In the genomic region with DNA sequence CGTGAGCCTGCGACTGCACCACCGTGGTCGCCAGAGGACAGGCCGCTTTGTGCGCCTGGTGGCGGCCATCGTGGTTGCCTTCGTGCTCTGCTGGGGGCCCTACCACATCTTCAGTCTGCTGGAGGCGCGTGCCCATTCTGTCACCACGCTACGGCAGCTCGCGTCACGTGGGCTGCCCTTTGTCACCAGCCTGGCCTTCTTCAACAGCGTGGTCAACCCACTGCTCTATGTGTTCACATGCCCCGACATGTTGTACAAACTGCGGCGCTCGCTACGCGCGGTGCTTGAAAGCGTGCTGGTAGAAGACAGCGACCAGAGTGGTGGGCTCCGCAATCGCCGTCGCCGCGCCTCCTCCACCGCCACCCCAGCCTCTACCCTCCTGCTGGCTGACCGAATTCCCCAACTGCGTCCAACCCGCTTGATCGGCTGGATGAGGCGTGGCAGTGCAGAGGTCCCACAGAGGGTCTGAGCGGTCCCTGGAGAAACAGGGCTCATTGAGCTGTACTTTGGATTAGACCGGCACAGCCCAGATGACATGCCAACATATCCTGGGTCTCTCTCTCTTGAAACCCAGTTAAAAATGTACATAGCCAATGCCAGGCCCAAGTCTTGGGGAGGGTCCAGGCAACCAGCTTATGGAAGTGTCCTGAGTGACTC, we compare ENCODE assay signal across 9 mouse cellular contexts. TPM values are rescaled to one million over a fixed set of nuclear protein-coding genes. Genes with fewer than 3 reads are reported as not detected.
DNase-seq lines count a peak whose midpoint lies in the region; ATAC-seq lines count a peak whose summit lies in the region.
"Had no signal": no experiment of that assay in that cellular context is flagged by ENCODE, and none has a peak within 500 bp of the region (broad histone marks: within the 10 kb centered on the region; RNA-seq: fewer than 3 reads in every experiment).

No protein-coding gene starts in this region.

- no peak overlapping the region for H3K27ac ChIP-seq in brown adipose tissue, adult 24 weeks (replicated peaks; ENCODE audit: low read depth, low read length)
- H3K27ac ChIP-seq in liver, embryonic 13.5 days, result no peak overlapping the region
- H3K27ac ChIP-seq in stomach, embryonic 14.5 days (ENCODE audit: low read length), result no peak overlapping the region

- intact Hi-C loops in left cerebral cortex, postnatal 4 days (cut with DNase I), result no loop called here

- H3K36me3 ChIP-seq in liver, embryonic 13.5 days, result peaks cover 43% of the 10 kb centered on the region
- peaks cover 24% of the 10 kb centered on the region for H3K36me3 ChIP-seq in stomach, embryonic 14.5 days (ENCODE audit: control insufficient read depth, insufficient read depth, low read length)

- 8% methylated on average over 40 of the region's 40 CpGs for WGBS in liver, embryonic 13.5 days (ENCODE audit: insufficient replicate concordance)
- WGBS in stomach, embryonic 14.5 days, result 3% methylated on average over 40 of the region's 40 CpGs

- H3K4me3 ChIP-seq in brown adipose tissue, adult 24 weeks (ENCODE audit: insufficient read depth, low read depth, low read length), result peak overlapping the region; percentile 33
- H3K4me3 ChIP-seq in liver, embryonic 13.5 days (replicated peaks), result peak overlapping the region; percentile 47
- H3K4me3 ChIP-seq in stomach, embryonic 14.5 days (ENCODE audit: low read depth, low read length), result peak overlapping the region; percentile 29

- no peaks in the 10 kb centered on the region for H3K9me3 ChIP-seq in liver, embryonic 13.5 days (replicated peaks)
- H3K9me3 ChIP-seq in stomach, embryonic 14.5 days (ENCODE audit: control insufficient read depth, low read depth, low read length), result no peaks in the 10 kb centered on the region

- no peaks in the 10 kb centered on the region for H3K27me3 ChIP-seq in liver, embryonic 13.5 days
- no peaks in the 10 kb centered on the region for H3K27me3 ChIP-seq in stomach, embryonic 14.5 days (ENCODE audit: control insufficient read depth, insufficient read depth, low read length)

- no peaks in the 10 kb centered on the region for H3K4me1 ChIP-seq in brown adipose tissue, adult 24 weeks (ENCODE audit: control insufficient read depth, insufficient read depth, insufficient read length, low read length)
- H3K4me1 ChIP-seq in liver, embryonic 13.5 days (replicated peaks), result peaks cover 47% of the 10 kb centered on the region
- peaks cover 12% of the 10 kb centered on the region for H3K4me1 ChIP-seq in stomach, embryonic 14.5 days (ENCODE audit: control insufficient read depth, insufficient read depth, low read length)

- DNase-seq in left cerebral cortex, postnatal 4 days, result peak; percentile 36
- no peak for DNase-seq in left cerebral cortex, adult 11 months (ENCODE audit: low spot score)
- DNase-seq in forelimb bud, embryonic 11.5 days (ENCODE audit: low read depth, low spot score), result peak; percentile 48
- no peak for DNase-seq in liver, embryonic 13.5 days
- no peak for DNase-seq in urinary bladder, adult 2 months (ENCODE audit: low spot score)
- DNase-seq in layer of hippocampus, adult 9-10 months (ENCODE audit: low spot score), result no peak

- peak overlapping the region; percentile 79 for H3K4me2 ChIP-seq in liver, embryonic 13.5 days
- H3K4me2 ChIP-seq in stomach, embryonic 14.5 days (replicated peaks; ENCODE audit: low read depth, low read length), result peak overlapping the region; percentile 84

- ATAC-seq in liver, embryonic 13.5 days (ENCODE audit: low read depth), result peak; percentile 38
- peak; percentile 53 for ATAC-seq in stomach, embryonic 14.5 days (ENCODE audit: insufficient number of reproducible peaks, insufficient read depth, low FRiP score, low read depth)

- peak overlapping the region; percentile 57 for H3K9ac ChIP-seq in liver, embryonic 13.5 days
- 0 out of 2 replicates have a peak overlapping the region, but pooled peaks have one; percentile 30 for H3K9ac ChIP-seq in stomach, embryonic 14.5 days (replicated peaks; ENCODE audit: low read depth, low read length)

RNA-seq across cellular contexts. Expression of a gene that starts 4.0 kb away (rescaled TPM):
- total RNA-seq in left cerebral cortex, postnatal 4 days (2021), result under 1 TPM; 0.28 to 0.38 TPM
- polyA plus RNA-seq in brown adipose tissue, adult 24 weeks (2012; ENCODE audit: insufficient read depth, insufficient read length, missing spikeins), result not detected in 2 replicates
- not detected in 2 replicates for polyA plus RNA-seq in liver, embryonic 13.5 days (2015; fragmentation: Nextera tagmentation; extraction: Ambion mirVana)
- not detected in 2 replicates for polyA plus RNA-seq in stomach, embryonic 14.5 days (2014; fragmentation: Nextera tagmentation; extraction: Ambion mirVana)
- 0.06 TPM in 2 replicates for polyA plus RNA-seq in urinary bladder, adult 2 months (2012; rRNA removed)

RNA-seq across cellular contexts. Expression of a gene that starts 8.1 kb away (rescaled TPM):
- 10 to 100 TPM; 10.0 to 11.4 TPM for total RNA-seq in left cerebral cortex, postnatal 4 days (2021)
- polyA plus RNA-seq in brown adipose tissue, adult 24 weeks (2012; ENCODE audit: insufficient read depth, insufficient read length, missing spikeins), result 3.8 and 4.0 TPM in 2 replicates
- polyA plus RNA-seq in liver, embryonic 13.5 days (2015; fragmentation: Nextera tagmentation; extraction: Ambion mirVana), result 23.4 and 25.3 TPM in 2 replicates
- polyA plus RNA-seq in stomach, embryonic 14.5 days (2014; fragmentation: Nextera tagmentation; extraction: Ambion mirVana), result 21.3 and 24.6 TPM in 2 replicates
- 7.3 and 7.9 TPM in 2 replicates for polyA plus RNA-seq in urinary bladder, adult 2 months (2012; rRNA removed)

RNA-seq across cellular contexts. Expression of a gene that starts 20.5 kb away (rescaled TPM):
- under 1 TPM in 1 of 2 experiments, not detected in 1; 0.32 TPM for total RNA-seq in left cerebral cortex, postnatal 4 days (2021)
- not detected in 2 replicates for polyA plus RNA-seq in brown adipose tissue, adult 24 weeks (2012; ENCODE audit: insufficient read depth, insufficient read length, missing spikeins)
- not detected in 2 replicates for polyA plus RNA-seq in liver, embryonic 13.5 days (2015; fragmentation: Nextera tagmentation; extraction: Ambion mirVana)
- polyA plus RNA-seq in stomach, embryonic 14.5 days (2014; fragmentation: Nextera tagmentation; extraction: Ambion mirVana), result not detected in 2 replicates
- 0.56 and 1.4 TPM in 2 replicates for polyA plus RNA-seq in urinary bladder, adult 2 months (2012; rRNA removed)
- total RNA-seq: neutrophil, adult 5-6 weeks had no signal

RNA-seq across cellular contexts. Expression of a gene that starts 33.5 kb away (rescaled TPM):
- not detected for total RNA-seq in left cerebral cortex, postnatal 4 days (2021)
- not detected in 2 replicates for polyA plus RNA-seq in brown adipose tissue, adult 24 weeks (2012; ENCODE audit: insufficient read depth, insufficient read length, missing spikeins)
- polyA plus RNA-seq in liver, embryonic 13.5 days (2015; fragmentation: Nextera tagmentation; extraction: Ambion mirVana), result not detected in 2 replicates
- 0.52 TPM in 1 of 2 replicates, not detected in the other for polyA plus RNA-seq in stomach, embryonic 14.5 days (2014; fragmentation: Nextera tagmentation; extraction: Ambion mirVana)
- 0.06 TPM in 1 of 2 replicates, not detected in the other for polyA plus RNA-seq in urinary bladder, adult 2 months (2012; rRNA removed)
- total RNA-seq: neutrophil, adult 5-6 weeks had no signal

RNA-seq across cellular contexts. Expression of a gene that starts 45.9 kb away (rescaled TPM):
- 100 to 1,000 TPM; 195 to 222 TPM for total RNA-seq in left cerebral cortex, postnatal 4 days (2021)
- polyA plus RNA-seq in brown adipose tissue, adult 24 weeks (2012; ENCODE audit: insufficient read depth, insufficient read length, missing spikeins), result 64.9 and 65.6 TPM in 2 replicates
- 18.9 and 19.7 TPM in 2 replicates for polyA plus RNA-seq in liver, embryonic 13.5 days (2015; fragmentation: Nextera tagmentation; extraction: Ambion mirVana)
- 47.9 and 49.9 TPM in 2 replicates for polyA plus RNA-seq in stomach, embryonic 14.5 days (2014; fragmentation: Nextera tagmentation; extraction: Ambion mirVana)
- 102 and 133 TPM in 2 replicates for polyA plus RNA-seq in urinary bladder, adult 2 months (2012; rRNA removed)

Comparison
In these comparisons a context has a peak if more than half of its experiments do, and no peak if none do; other contexts are left out.
1. DNase-seq: peak in left cerebral cortex, postnatal 4 days (single experiment) and forelimb bud, embryonic 11.5 days (single experiment); none in left cerebral cortex, adult 11 months (single experiment), liver, embryonic 13.5 days (single experiment), urinary bladder, adult 2 months (single experiment) and layer of hippocampus, adult 9-10 months (single experiment).
2. Peak in every context shown above with its lines, with median percentiles within 50 percentile points of each other: H3K4me3 ChIP-seq.